Mouse (Mus musculus): ENCODE measurements around the gene Eif2ak4. TPM values are rescaled to one million over a fixed set of nuclear protein-coding genes. Genes with fewer than 3 reads are reported as not detected.

Eif2ak4 gene
- polyA plus RNA-seq, 1 experiment from 2014 or later = 9.5 TPM

DNA sequence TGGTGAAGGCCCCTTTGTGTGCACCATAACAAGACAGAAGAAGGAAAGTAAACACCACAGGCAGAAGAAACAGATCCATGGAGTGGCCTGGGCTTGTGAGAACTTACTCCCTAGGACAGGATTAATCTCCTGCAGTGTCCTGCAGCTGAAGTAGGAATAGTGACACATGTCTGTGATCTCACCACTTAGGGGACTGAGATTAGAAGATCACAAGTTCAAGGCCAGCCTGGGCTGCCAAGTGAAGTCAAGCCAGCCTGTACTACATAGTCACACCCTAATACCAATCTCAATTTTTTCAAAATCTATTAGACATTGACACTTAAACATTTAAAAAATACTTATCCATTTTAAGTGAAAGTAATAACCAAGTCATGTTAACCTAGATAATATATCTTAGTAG lies 79.9 kb downstream of the Eif2ak4 start:
- no peak for ATAC-seq
- peaks cover 18% of the 10 kb centered on the region for H3K36me3 ChIP-seq (ENCODE audit: control insufficient read depth, insufficient read depth, low read length)
- H3K4me3 ChIP-seq (ENCODE audit: low read length) = no peak overlapping the region

DNA sequence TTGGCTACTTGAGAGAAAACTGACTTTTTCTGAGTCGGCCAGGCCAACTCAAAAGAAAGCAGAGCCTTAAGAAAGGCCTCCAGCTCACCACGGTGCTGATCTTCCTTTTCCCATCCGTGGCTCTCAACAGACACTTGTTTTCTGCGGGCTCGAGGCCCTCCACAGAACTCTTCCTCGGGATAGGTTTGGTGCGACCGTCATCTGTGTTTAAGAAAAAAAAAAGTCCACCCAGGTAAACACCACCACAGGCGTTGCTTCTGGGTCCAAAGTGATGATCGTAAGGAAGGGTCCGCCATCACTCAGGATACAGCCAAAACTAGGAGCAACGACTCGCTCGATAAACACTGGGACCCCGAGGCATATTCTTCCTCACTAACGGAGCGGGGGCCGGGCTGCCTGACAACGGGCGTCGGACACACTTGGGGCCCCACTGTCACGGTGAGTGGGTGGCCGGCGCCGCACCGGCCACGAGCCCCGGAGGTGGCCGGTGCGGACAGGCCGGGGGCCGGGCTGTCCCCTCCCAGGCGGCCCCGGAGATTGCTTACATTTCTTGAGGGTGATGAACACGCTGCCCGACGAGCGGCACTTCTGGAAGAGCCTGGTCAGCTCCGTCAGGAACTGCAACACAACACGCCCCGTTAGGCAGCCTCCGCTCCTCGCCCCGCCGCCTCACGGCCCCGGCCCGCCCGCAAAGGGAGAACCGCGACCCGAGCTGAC lies 90.6 kb downstream of the Eif2ak4 start:
- Histone ChIP-seq H3K36me3 (ENCODE audit: control insufficient read depth, insufficient read depth, low read length) (no peaks in the 10 kb centered on the region; the same call in none of the 2 replicates), H3K4me3 (ENCODE audit: low read length) (peak overlapping the region; percentile 90), H3K27me3 (replicated peaks; ENCODE audit: control insufficient read depth, insufficient read depth, low read length) (no peaks in the 10 kb centered on the region), H3K27ac (ENCODE audit: low read length) (peak overlapping the region; percentile 85), H3K9me3 (ENCODE audit: control insufficient read depth, low read length) (no peaks in the 10 kb centered on the region), H3K9ac (ENCODE audit: low read depth, low read length) (peak overlapping the region; percentile 90), H3K4me1 (ENCODE audit: control insufficient read depth, insufficient read depth, low read length) (peaks cover 9% of the 10 kb centered on the region; the same call in 1 of the 2 replicates), H3K4me2 (ENCODE audit: low read depth, low read length) (peak overlapping the region; percentile 82)
- 2% methylated on average over 47 of the region's 52 CpGs for WGBS
- ATAC-seq = peak; percentile 81

More for the DNA sequence above, 79.9 kb downstream of the Eif2ak4 start:
- Histone ChIP-seq H3K27me3 (replicated peaks; ENCODE audit: control insufficient read depth, insufficient read depth, low read length) (no peaks in the 10 kb centered on the region), H3K4me1 (ENCODE audit: control insufficient read depth, insufficient read depth, low read length) (no peaks in the 10 kb centered on the region), H3K9me3 (ENCODE audit: control insufficient read depth, low read length) (no peaks in the 10 kb centered on the region), H3K4me2 (ENCODE audit: low read depth, low read length) (no peak overlapping the region), H3K27ac (ENCODE audit: low read length) (no peak overlapping the region), H3K9ac (ENCODE audit: low read depth, low read length) (no peak overlapping the region)

DNA sequence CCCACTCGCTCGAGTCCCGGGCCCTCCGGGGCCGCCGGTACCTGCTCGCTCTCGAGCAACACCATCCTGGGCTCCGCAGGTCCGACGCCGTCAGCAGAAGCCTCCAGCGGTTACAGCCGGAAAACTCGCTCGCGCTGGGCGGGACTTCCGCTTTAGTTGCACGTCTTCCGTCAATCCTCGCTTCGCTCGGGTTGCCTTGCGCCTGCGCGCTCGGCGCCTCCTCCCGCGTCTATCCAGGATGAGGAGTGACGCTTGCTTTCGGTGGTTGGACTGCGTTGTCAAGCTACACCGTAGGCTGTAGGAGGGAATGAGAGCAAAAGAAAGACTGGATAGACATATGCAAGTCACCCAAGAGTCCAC lies 91.1 kb downstream of the Eif2ak4 start, which contains the start of gene Srp14:
Gene Srp14 (minus strand): TSS at position 162 of the 360 bp plus-strand sequence.
- H3K27me3 ChIP-seq (replicated peaks; ENCODE audit: control insufficient read depth, insufficient read depth, low read length) = no peaks in the 10 kb centered on the region
- H3K27ac ChIP-seq (ENCODE audit: low read length) = peak within 1 kb of the TSS; percentile 85
- peak within 1 kb of the TSS; percentile 90 for H3K9ac ChIP-seq (ENCODE audit: low read depth, low read length)
- WGBS = under 1% methylated on average over 35 of the region's 35 CpGs
- no peaks in the 10 kb centered on the region for H3K9me3 ChIP-seq (ENCODE audit: control insufficient read depth, low read length)
- peak within 1 kb of the TSS; percentile 90 for H3K4me3 ChIP-seq (ENCODE audit: low read length)
- peak within 1 kb of the TSS; percentile 82 for H3K4me2 ChIP-seq (ENCODE audit: low read depth, low read length)
- ATAC-seq = peak; percentile 96
- H3K36me3 ChIP-seq (ENCODE audit: control insufficient read depth, insufficient read depth, low read length) = no peaks in the 10 kb centered on the region
- H3K4me1 ChIP-seq (ENCODE audit: control insufficient read depth, insufficient read depth, low read length) = peaks cover 9% of the 10 kb centered on the region; the same call in 1 of the 2 replicates

DNA sequence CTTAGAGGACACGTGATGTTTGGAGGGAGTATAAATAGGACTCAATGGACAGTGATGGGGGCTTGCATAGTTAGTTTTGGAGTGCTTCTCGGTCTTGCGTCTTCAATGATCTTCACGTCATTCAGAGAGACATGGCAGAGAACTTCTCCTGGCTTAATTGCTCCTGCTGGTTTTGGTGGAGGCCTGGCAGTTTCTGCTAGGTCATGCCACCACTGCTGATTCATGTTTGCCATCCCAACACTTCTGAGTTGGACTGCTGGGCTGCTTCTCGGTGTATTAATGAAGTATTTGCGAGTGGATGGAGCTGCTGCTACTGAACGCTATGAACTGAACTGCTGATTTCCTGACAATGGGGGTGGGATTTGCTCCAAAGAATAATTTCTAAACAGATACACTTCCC lies 92.5 kb downstream of the Eif2ak4 start:
- no peaks in the 10 kb centered on the region for H3K36me3 ChIP-seq (ENCODE audit: control insufficient read depth, insufficient read depth, low read length)
- H3K4me1 ChIP-seq (ENCODE audit: control insufficient read depth, insufficient read depth, low read length) = peaks cover 9% of the 10 kb centered on the region; the same call in 1 of the 2 replicates
- no peaks in the 10 kb centered on the region for H3K27me3 ChIP-seq (replicated peaks; ENCODE audit: control insufficient read depth, insufficient read depth, low read length)
- H3K9ac ChIP-seq (ENCODE audit: low read depth, low read length) = no peak overlapping the region
- 93% methylated on average over 7 of the region's 7 CpGs for WGBS
- H3K27ac ChIP-seq (ENCODE audit: low read length) = no peak overlapping the region
- H3K9me3 ChIP-seq (ENCODE audit: control insufficient read depth, low read length) = no peaks in the 10 kb centered on the region
- no peak for ATAC-seq
- H3K4me3 ChIP-seq (ENCODE audit: low read length) = no peak overlapping the region
- H3K4me2 ChIP-seq (ENCODE audit: low read depth, low read length) = no peak overlapping the region

DNA sequence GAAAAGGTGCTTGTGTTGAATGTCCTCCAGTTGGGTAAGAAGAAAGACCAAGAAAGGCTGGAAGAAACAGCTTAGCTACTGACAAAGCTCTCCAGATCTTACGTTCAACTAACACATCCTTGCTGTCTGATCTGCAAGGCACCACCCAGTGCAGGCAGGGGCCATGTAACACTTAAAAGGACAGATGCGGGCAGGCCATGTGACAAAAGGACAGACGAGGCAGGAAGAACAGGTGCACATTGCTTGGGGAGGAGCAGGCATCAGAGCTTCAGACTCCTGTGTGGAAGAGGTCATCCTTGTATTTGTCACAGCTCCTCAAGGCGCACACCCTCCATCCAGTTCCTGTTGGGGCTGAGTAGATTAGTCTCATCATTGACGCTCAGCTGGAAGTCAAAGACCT lies 94.6 kb downstream of the Eif2ak4 start:
- no peaks in the 10 kb centered on the region for H3K27me3 ChIP-seq (replicated peaks; ENCODE audit: control insufficient read depth, insufficient read depth, low read length)
- WGBS = 91% methylated on average over 5 of the region's 5 CpGs
- H3K27ac ChIP-seq (ENCODE audit: low read length) = no peak overlapping the region
- no peak overlapping the region for H3K9ac ChIP-seq (ENCODE audit: low read depth, low read length)
- no peaks in the 10 kb centered on the region for H3K36me3 ChIP-seq (ENCODE audit: control insufficient read depth, insufficient read depth, low read length)
- no peak overlapping the region for H3K4me3 ChIP-seq (ENCODE audit: low read length)
- H3K4me2 ChIP-seq (ENCODE audit: low read depth, low read length) = no peak overlapping the region
- peaks cover 12% of the 10 kb centered on the region; the same call in 1 of the 2 replicates for H3K4me1 ChIP-seq (ENCODE audit: control insufficient read depth, insufficient read depth, low read length)
- no peak for ATAC-seq
- no peaks in the 10 kb centered on the region for H3K9me3 ChIP-seq (ENCODE audit: control insufficient read depth, low read length)

DNA sequence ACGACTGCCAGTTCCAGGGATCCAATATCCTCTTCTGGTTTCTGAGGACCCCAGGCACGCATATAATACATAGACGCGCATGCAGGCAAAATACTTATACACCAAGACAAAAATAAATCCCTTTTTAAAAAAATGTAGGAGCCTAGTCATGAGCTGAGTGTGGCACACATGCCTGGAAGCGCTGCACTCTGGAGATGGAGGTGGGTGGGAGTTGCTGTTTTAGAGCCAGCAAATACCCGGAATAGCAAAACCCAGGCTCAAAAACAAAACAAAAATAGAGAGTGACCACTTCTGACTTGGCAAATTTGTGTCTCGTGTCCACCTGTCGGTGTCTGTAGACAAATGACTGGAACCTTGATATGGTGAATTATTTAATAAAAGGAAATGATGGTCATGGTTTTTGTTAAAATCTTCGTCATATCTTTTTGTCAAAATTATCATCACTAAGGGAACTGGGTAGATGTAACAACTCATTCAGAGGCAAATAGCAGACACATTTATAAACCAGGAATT lies 96.0 kb downstream of the Eif2ak4 start:
- Histone ChIP-seq H3K27ac (ENCODE audit: low read length) (no peak overlapping the region), H3K27me3 (replicated peaks; ENCODE audit: control insufficient read depth, insufficient read depth, low read length) (no peaks in the 10 kb centered on the region), H3K36me3 (ENCODE audit: control insufficient read depth, insufficient read depth, low read length) (no peaks in the 10 kb centered on the region), H3K9me3 (ENCODE audit: control insufficient read depth, low read length) (no peaks in the 10 kb centered on the region), H3K4me3 (ENCODE audit: low read length) (no peak overlapping the region), H3K4me2 (ENCODE audit: low read depth, low read length) (no peak overlapping the region), H3K4me1 (ENCODE audit: control insufficient read depth, insufficient read depth, low read length) (0 out of 2 replicates have a peak, but pooled peaks cover 6% of the 10 kb centered on the region), H3K9ac (ENCODE audit: low read depth, low read length) (no peak overlapping the region)
- 83% methylated on average over 9 of the region's 9 CpGs for WGBS
- no peak for ATAC-seq

DNA sequence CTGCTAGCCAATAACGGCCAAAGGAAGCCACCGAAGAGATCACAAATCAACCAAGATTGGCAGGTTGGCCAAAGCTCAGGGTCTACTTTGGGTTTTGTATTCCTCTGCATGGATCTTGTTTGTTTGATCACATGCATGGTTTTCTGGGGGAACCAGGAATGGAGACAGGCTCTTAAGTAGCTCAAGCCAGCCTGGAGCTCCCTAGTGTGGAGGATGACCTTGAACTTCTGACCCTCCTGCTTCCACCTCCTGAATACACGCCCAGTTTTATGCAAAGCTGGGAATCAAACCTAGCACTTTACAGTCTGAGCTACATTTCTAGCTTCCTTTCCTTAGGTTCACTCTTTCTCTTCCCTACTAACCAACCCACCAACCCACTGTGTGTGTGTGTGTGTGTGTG lies 97.0 kb downstream of the Eif2ak4 start:
- H3K27me3 ChIP-seq (replicated peaks; ENCODE audit: control insufficient read depth, insufficient read depth, low read length) = no peaks in the 10 kb centered on the region
- peaks cover 11% of the 10 kb centered on the region for H3K4me1 ChIP-seq (ENCODE audit: control insufficient read depth, insufficient read depth, low read length)

DNA sequence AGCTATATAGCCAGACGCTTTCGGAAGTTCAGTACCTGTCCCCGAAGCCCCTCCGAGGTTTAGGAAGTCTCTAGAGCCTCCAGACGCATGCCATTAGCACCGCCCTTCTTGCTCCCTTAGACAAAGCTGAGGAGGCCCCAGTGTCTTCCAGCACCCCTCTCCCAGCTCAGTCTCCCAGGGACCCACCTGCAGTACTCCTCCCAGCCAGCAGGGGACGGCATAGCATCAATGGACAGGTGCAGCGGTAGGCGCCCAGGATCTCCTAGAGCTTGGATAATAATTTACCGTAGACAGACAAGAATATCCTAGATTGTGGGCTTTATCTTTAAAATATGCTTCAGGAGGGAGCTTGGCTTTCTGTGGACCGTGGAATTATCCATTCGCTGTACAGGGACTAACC lies 98.5 kb downstream of the Eif2ak4 start:
- 17% methylated on average over 12 of the region's 12 CpGs for WGBS
- H3K4me1 ChIP-seq (ENCODE audit: control insufficient read depth, insufficient read depth, low read length) = peaks cover 20% of the 10 kb centered on the region
- no peak overlapping the region for H3K4me3 ChIP-seq (ENCODE audit: low read length)
- no peak overlapping the region for H3K9ac ChIP-seq (ENCODE audit: low read depth, low read length)
- H3K27ac ChIP-seq (ENCODE audit: low read length) = no peak overlapping the region
- H3K36me3 ChIP-seq (ENCODE audit: control insufficient read depth, insufficient read depth, low read length) = no peaks in the 10 kb centered on the region
- H3K27me3 ChIP-seq (replicated peaks; ENCODE audit: control insufficient read depth, insufficient read depth, low read length) = no peaks in the 10 kb centered on the region
- no peak overlapping the region for H3K4me2 ChIP-seq (ENCODE audit: low read depth, low read length)
- peak; percentile 23; the same call in 1 of the 2 replicates for ATAC-seq
- H3K9me3 ChIP-seq (ENCODE audit: control insufficient read depth, low read length) = no peaks in the 10 kb centered on the region

More for the DNA sequence above, 97.0 kb downstream of the Eif2ak4 start:
- H3K27ac ChIP-seq (ENCODE audit: low read length) = no peak overlapping the region
- no peak for ATAC-seq
- H3K9me3 ChIP-seq (ENCODE audit: control insufficient read depth, low read length) = no peaks in the 10 kb centered on the region
- H3K4me3 ChIP-seq (ENCODE audit: low read length) = no peak overlapping the region
- 78% methylated on average over 3 of the region's 3 CpGs for WGBS
- H3K4me2 ChIP-seq (ENCODE audit: low read depth, low read length) = no peak overlapping the region
- no peak overlapping the region for H3K9ac ChIP-seq (ENCODE audit: low read depth, low read length)
- H3K36me3 ChIP-seq (ENCODE audit: control insufficient read depth, insufficient read depth, low read length) = no peaks in the 10 kb centered on the region

DNA sequence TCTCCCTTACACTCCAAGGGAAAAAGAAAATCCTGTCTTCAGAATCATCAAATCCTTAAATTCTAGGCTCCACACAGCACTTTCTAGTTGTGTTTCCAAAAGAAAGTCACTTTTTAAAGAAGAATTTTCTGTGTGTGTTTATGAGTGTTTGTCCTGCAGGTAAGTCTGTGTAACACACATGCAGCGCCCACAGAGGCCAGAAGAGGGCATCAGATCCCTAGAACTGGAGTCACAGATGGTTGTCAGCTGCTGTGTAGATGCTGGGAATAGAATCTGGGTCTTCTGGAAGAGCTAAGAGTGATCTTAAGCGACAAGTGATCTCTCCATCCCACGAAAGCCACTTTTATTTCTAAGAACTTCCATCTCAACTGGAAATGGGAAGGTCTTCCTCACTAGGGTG lies 99.4 kb downstream of the Eif2ak4 start:
- Histone ChIP-seq H3K9me3 (ENCODE audit: control insufficient read depth, low read length) (no peaks in the 10 kb centered on the region), H3K4me1 (ENCODE audit: control insufficient read depth, insufficient read depth, low read length) (peaks cover 20% of the 10 kb centered on the region), H3K4me2 (ENCODE audit: low read depth, low read length) (no peak overlapping the region), H3K9ac (ENCODE audit: low read depth, low read length) (no peak overlapping the region), H3K4me3 (ENCODE audit: low read length) (no peak overlapping the region), H3K27ac (ENCODE audit: low read length) (no peak overlapping the region), H3K27me3 (replicated peaks; ENCODE audit: control insufficient read depth, insufficient read depth, low read length) (no peaks in the 10 kb centered on the region), H3K36me3 (ENCODE audit: control insufficient read depth, insufficient read depth, low read length) (no peaks in the 10 kb centered on the region)
- no peak for ATAC-seq
- 77% methylated on average over 3 of the region's 3 CpGs for WGBS
